Mouse (Mus musculus): ENCODE data around the gene Olfr1359.
"Not testable (repeated sequence)": the region's sequence is repeated elsewhere in the genome, so short reads cannot be mapped to it uniquely, and the experiment has no call there.

Olfr1359 gene

DNA sequence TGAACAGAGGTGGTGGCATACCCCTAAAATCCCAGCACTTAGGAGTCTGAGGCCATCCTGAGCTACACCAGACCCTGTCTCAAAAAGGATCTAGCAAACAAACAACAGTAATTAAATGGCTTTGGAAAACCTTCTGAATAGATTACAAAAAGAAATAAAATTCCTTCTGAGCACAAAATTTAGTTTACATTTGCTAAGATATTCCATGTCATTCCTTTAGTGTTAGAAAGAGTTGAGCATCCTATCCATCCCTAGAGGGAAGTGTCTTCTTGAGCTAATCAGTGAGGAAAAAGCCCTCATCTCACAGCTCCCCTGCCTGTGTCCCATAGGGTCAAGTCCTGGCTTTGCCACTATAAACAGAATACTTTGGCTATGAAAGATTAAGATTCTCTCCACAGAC lies at the start of gene Olfr1359:
TSS of gene Olfr1359 (plus strand) at position 301 of the 400 bp plus-strand sequence.
- no peak for DNase-seq

DNA sequence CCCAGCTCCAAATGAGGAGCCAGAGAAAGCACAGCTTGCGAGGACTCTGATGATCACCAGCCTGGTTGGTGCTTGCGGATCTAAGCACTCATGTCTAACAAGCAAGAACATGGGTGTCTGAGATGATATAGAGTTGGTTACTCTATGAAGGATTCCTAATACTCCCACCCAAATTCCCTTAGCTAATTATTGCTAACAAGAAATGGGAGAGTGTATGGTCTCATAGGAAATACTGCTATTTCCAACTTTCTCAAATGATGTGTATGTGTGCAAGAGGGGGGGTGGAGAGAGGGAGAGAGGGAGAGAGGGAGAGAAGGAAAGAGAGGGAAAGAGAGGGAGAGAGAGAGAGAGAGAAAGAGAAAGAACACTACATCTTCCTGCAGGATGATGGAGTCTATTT lies 34.6 kb upstream of the Olfr1359 start, which contains the start of gene Olfr1361:
TSS of gene Olfr1361 (minus strand) at position 101 of the 400 bp plus-strand sequence.
- DNase-seq: no peak

DNA sequence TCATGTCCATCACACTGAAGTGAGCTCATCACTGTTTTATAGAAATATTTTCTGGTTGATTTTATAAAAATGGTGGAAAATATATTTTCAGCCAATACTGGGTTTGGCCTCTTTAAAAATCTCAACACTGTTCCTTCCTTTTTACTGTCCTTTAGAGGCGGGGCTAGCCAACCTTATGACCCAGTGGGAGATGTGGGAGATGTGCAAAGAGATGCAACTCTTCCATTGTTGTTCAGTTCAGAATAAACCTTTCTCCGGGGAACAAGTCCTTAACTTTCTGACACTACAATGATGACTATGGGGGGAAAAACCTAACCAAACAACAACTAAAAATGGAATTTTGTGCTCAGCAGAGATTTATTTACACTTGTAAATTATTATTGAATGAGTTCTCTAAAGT lies 20.6 kb upstream of the Olfr1359 start, which contains the start of gene Olfr1360:
TSS of gene Olfr1360 (minus strand) at position 101 of the 400 bp plus-strand sequence.
- DNase-seq: no peak

DNA sequence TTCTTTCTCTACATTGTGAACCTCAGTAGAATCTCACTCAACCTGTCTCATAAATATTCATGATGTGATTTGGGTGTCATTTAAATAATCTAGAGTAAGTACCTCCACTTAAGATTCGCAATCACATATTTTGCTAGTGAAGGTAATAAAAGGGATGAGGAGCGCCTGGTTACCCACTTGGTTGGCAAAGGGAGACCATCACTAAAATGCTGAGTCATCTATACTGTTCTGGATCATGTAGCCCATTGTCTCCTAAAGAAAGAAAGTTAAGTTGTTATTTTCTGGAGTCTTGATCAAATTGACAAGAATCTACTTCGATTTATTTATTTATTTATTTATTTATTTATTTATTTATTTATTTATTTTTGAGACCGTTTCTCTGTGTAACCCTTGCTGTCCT lies 8.8 kb downstream of the Olfr1359 start:
- no peak for DNase-seq

DNA sequence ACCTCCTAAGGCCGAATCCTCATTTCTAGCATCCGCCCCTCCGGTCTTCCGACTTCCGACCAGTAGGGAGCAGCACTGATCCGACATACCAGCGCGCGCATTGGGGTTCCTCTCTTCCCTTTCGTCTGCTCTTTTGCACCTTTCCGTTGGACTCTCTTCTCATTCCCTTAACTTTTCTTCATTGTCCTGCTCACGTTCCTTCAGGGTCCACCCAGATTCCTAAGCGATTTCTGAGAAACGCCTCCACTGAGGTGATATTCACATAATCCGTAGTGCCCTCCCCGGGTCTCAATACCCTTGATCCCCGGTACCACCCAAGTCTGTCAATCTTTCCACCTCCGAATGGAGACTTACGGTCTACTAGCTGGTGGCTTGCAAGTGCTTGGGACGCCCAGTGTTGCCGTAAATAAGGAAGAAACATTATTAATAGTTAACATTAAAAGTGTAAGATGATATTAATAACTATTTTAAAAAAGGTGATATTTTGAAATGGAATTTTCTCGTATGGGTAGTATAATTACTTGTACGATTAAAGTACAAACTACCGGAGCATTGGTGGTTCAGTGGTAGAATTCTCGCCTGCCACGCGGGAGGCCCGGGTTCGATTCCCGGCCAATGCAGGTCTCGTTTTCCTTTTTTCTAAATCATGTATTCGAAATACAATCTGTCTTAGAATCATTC lies 12.3 kb downstream of the Olfr1359 start:
- peak; percentile 77 for DNase-seq

DNA sequence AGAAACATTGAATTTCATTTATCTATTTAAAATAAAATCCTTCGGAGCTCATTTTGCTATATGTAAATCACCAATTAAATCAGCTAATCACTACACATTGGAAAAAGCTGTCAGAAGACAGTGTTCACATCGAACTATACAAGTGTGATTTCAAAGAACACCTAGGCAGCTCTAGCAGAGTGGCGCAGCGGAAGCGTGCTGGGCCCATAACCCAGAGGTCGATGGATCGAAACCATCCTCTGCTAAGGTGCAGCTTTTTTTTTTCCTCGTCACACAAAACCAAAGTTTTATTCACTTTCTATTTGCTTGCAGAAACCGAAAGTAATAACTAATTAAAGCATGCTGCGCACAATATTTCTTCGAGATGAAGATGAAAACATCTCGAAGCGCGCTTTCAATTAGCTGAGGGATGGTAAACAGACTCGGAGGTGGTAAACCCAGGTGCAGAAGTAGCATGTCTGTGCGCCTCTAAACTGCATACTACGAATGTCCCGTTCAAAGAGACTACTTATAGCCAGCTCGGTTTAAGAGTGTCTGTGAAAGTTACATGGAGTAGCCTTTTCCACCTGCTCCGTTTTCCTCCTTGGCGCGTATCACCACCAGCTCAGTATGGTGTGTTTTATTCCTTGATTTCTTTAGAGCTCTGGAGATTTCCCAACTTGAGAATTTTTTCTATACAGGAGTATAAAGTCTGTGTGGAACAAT lies 13.1 kb downstream of the Olfr1359 start:
- peak; percentile 55 for DNase-seq

DNA sequence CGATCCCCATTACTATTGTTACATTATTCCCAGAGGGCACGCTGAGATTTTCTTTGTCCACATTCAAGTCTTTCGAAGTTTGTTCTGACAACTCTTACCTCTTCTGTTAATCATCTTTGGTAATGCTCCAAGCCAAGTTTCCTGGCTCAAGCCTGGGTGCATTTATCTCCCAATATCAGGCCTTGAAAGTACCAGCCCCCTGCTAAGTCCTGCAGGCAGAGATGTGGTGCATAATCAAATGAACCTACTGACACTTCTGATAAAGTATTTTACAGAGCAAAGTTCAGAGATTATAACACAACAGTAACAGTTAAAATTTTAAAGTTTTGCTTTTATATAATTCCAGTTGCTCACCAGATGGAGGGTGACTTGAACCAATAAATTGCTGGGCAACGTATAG lies 13.8 kb downstream of the Olfr1359 start:
- DNase-seq: no peak

DNA sequence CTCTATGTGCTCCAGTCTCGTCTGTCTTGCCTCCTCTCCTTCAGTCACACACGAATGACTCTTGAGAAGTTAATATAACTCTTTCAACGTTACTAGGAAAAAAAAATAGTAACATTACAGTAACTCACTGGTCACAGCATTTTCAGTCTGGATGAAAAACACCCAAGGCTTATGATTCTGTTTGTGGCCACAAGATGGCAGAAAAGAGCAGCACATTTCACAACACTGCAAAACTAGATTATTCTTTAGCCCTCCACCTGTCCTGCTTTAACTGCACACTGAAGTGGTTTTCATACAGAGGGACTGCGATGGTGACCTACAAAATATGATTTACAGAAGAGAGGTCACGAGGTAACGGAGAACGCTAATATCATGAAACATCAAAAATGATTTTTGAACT lies 16.8 kb downstream of the Olfr1359 start:
- peak; percentile 30 for DNase-seq

DNA sequence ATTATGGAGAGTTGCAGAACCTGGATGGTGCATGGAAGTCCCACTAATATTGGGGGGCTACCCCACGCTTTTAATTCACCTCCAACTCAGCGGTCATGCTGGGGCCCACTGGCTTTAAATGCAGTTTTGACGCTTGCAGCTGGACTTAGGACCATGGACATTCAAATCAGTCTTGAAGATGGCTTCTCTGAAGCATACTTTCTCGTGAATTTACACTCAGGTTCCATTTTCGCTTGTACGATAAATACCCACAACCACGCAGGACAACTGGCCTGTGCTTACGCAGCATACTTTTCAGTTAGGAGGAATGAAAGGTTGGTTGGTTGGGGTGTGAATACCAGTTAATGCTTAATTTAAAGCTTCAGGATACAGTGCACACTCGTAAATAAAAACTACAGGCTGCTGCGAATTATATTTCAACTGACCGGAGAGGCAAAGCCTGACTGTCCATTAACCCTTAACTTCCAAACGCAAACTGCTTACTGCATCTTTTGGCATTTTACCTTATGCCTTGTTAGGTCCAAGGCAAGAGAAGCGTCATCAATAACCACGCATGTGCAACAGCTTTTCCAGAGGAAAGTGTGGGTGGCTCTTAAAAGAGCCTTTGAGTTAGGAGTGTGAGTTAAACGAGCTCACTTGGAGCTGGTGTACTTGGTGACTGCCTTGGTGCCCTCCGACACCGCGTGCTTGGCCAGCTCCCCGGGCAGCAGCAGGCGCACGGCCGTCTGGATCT lies 17.4 kb downstream of the Olfr1359 start:
- no peak for DNase-seq

DNA sequence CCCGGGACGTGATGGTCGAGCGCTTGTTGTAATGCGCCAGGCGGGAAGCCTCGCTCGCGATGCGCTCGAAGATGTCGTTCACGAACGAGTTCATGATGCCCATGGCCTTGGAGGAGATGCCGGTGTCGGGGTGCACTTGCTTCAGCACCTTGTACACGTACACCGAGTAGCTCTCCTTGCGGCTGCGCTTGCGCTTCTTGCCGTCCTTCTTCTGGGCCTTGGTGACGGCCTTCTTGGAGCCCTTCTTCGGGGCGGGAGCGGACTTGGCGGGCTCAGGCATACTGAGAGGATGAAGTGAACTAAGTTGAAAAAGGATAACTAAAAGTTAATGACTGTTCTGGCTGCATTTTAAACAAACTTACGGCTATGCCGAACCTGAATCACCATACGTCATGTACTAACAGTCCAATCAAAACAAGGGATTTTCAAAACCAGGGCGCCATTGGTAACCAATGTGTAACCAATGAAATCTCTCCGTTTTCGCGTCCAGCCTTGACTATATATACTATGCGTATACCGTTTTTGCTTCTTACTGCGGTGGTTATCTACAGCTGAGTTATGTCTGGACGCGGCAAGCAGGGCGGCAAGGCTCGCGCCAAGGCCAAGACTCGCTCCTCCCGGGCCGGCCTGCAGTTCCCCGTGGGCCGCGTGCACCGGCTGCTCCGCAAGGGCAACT lies 18.1 kb downstream of the Olfr1359 start, which contains the start of the genes Hist1h2bl and Hist1h2ai:
TSS of gene Hist1h2bl (minus strand) at position 280 of the 676 bp plus-strand sequence.
TSS of gene Hist1h2ai (plus strand) at position 559 of the 676 bp plus-strand sequence.
- peak; percentile 64 for DNase-seq

DNA sequence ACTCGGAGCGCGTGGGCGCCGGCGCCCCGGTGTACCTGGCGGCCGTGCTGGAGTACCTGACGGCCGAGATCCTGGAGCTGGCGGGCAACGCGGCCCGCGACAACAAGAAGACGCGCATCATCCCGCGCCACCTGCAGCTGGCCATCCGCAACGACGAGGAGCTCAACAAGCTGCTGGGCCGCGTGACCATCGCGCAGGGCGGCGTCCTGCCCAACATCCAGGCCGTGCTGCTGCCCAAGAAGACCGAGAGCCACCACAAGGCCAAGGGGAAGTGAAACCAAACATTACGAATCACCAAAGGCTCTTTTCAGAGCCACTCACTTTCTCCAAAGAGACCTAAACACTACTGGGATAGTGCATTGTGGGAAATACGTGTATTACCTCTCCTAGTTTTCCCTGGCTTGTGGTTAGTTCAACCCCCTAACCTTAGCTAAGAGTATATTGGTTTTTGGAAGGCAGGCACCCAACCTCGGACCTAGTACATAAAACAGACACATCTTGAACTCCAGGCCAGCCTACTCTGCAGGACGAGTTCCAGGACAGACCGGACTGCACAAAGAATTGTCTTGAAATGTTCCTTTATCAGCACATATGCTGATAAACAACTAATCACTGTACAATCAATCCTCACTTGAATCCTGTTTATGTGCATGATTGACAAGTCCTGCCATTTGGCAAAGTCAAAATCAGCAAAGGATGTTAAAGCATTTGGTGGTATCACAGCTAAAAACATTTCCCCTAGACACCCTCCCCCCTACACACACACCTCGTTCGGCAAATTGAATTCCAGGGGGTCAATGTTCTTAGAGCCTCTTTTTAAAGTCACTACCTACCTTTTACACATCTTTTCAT lies 18.9 kb downstream of the Olfr1359 start:
- DNase-seq: peak; percentile 2

DNA sequence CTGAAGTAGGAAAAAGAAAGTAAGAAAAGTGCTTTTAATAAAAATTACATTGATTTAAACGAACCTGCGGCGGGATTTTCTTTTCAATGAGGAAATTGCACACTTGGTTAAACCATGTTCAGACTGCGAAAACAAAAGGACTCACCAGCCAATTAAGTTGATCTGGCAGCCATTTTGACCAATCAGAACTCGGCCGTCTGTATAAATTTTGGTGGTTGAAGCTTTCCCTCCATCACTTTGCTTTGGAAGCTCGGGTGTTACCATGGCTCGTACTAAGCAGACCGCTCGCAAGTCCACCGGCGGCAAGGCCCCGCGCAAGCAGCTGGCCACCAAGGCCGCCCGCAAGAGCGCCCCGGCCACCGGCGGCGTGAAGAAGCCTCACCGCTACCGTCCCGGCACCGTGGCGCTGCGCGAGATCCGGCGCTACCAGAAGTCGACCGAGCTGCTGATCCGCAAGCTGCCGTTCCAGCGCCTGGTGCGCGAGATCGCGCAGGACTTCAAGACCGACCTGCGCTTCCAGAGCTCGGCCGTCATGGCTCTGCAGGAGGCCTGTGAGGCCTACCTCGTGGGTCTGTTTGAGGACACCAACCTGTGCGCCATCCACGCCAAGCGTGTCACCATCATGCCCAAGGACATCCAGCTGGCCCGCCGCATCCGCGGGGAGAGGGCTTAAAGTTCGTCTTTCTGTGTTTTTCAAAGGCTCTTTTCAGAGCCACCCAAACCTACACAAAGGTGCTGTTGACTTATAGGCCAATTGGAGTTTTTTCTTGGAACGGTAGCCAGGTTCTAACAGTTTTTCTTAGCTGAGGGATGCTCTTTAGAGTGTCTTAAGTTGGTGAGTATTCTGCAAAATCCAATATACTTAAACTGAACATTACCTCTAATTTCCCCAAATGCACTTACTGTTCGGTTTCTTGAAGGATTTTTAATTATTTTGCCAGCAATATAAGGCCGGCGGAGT lies 19.8 kb downstream of the Olfr1359 start, which contains the start of gene Hist1h3h:
TSS of gene Hist1h3h (plus strand) at position 263 of the 961 bp plus-strand sequence.
- DNase-seq: peak; percentile 45

DNA sequence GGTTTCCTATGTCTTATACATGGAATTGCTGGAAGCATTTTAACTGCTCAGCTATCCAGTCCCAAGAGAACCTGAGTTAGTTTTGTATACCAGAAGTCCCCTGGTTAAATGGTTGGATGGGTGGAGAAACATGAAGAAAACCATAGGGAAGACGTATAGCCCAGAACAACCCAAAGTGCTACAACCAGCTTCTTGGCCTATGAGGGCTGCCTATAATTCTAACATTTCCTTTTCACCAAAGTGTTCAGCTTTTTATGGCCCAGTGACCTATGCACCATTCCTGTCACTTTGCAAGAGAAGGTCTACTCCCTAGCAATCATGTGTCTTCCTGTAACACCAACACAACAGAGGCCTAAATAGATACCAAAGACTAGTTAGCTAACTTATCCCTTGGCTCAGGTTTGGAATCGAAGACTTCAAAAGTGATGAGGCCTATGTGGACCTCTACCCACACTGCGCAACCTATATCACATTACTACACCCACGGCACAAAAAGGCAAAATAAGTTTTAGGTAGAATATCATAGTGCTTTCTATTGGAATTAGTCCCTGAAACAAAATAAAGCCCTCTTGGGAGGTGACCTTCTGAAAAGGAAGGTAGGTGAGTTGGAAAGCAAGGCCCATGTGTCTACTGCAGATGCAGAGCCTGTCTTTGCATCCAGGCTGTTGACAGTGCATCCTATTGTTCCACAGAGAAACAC lies 20.6 kb downstream of the Olfr1359 start:
- no peak for DNase-seq

DNA sequence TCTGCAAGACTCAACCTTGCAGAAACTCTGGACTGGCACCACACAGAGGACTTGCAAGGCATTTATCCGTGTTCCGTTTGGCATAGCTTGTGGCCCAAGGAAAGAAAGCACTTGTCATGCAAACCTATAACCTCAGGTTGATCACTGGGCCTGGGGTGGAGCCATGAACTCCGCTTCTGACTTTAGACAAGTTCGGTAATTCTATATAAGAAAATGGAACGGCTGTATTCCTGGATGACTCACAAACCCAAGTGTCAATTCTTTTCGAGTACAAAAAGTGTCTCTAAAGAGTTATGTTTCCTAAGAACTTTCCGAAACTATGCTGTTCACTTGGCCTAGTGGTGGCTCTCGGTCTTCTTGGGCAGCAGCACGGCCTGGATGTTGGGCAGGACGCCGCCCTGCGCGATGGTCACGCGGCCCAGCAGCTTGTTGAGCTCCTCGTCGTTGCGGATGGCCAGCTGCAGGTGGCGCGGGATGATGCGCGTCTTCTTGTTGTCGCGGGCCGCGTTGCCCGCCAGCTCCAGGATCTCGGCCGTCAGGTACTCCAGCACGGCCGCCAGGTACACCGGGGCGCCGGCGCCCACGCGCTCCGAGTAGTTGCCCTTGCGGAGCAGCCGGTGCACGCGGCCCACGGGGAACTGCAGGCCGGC lies 23.3 kb downstream of the Olfr1359 start:
- not testable (repeated sequence) for DNase-seq

DNA sequence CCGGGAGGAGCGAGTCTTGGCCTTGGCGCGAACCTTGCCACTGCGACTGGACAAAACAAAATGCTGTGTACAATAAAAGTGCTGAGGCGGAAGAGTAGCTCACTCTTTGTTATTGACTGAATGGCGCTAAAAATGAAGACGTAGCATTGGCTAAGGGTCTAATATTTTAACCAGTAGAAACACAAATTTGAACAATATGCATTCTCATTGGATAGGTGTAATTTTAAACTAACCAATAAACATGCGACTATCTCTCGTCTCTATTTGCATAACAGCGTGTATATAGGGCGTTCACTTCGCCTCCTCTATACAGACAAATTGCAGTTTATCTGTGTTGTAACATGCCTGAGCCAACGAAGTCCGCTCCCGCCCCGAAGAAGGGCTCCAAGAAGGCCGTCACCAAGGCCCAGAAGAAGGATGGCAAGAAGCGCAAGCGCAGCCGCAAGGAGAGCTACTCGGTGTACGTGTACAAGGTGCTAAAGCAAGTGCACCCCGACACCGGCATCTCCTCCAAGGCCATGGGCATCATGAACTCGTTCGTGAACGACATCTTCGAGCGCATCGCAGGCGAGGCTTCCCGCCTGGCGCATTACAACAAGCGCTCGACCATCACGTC lies 24.0 kb downstream of the Olfr1359 start, which contains the start of gene Hist1h2bm:
TSS of gene Hist1h2bm (plus strand) at position 288 of the 616 bp plus-strand sequence.
- DNase-seq: peak; percentile 10

DNA sequence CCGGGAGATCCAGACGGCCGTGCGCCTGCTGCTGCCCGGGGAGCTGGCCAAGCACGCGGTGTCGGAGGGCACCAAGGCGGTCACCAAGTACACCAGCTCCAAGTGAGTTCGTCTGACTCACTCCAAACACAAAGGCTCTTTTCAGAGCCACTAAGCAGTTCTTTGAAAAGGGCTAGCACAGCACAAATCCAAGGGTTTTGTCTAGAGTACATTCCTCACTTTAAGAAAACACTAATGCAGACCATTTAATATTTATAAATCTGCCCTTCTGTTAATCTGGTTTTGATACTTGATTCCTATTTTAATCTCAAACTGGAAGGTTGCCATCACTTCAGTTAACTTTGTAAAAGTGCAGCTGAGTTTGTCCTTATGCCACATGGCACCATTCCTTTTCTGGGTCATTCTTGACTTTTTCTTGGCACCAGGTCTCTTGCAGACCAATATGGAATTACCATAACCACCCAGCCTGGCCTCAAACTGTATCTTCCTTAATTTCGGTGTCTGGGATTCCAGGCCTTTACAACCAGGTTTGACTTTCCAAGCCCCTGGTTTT lies 24.5 kb downstream of the Olfr1359 start:
- no peak for DNase-seq

DNA sequence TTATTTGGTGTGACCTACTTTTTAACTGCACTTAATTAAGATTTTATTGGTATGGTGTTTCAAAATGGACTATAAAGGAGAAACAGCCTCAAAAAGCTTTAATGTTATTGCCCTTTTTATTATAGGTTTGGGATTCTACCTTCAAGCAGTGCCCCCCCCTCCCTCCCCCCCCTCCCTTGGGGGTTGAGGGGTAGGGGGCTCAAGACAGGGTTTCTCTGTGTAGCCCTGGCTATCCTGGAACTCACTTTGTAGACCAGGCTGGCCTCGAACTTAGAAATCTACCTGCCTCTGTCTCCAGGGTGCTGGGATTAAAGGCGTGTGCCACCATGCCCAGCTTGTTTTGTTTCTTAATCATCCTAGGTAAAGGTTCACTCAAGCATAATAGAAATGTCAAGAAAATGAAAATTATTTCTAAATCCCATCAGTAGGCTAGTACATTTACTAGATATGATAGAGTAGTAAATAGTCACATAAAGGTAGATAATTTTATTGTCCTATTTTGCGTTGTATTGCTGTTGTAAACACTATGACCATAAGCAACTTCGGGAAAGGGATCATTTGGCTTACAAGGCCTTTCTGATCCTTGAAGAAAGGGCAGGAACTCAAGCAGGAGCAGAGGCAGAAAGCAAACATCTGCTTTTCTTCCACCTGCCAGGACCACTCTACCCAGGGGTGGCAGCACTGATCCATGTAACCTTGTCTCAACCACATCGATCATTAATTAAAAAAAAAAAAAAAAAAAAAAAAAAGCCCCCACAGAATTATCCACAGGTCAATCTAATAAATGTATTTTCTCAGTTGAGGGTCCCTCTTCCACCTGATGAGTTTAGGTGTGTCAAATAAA lies 25.3 kb downstream of the Olfr1359 start:
- no peak for DNase-seq

Measured in kidney, adult 11 months (tissue).